Mouse (Mus musculus) lung, adult 18-20 months (tissue): ENCODE results near the gene Por.

ENCODE experiments used
- DNase-seq, 2 experiments: peaks; one replicate each; pipeline ENCODE4 v3.0.0; 2022; ENCODE audit warnings: mixed read lengths in 2 of 2

The Por gene

DNA sequence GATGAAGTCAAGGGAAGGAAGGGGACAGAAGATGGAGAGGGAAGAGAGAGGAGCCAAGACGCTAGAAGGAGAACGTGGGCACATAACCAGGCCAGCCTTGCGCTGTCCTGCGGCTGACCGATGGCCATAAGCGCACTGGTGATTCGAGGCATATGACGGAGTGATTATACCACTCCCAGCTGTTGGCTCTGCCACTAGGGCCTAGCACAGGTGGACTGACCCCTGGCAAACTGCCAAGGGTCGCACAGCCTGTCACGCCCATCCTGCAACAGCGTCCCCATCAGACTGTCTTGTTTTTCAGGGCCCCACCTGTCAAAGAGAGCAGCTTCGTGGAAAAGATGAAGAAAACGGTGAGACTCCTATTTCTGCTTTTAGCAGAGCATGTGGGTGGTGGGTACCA lies 58.5 kb downstream of the Por start:
- no peak for DNase-seq

- DNase-seq: no peak
Measured at GRCm38 (mm10) chr5:135729351-135729750, 59.5 kb downstream of the Por start.

DNA sequence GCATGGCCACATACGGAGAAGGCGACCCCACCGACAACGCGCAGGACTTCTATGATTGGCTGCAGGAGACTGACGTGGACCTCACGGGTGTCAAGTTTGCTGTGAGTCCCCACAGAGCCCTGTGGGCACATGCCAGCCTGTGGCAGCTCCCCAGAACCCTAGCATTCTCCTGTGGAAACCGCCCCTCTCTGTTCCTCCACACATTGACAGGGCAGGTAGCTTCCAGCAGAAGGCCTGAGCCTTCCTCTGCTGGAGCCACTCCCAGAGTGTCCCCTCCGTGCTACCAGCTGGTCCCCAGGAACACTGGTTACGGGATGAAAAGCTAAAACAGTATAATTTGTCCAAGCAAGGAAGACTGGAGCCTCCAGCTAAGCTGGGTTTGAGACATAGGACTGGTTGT lies 60.4 kb downstream of the Por start:
- no peak for DNase-seq

DNA sequence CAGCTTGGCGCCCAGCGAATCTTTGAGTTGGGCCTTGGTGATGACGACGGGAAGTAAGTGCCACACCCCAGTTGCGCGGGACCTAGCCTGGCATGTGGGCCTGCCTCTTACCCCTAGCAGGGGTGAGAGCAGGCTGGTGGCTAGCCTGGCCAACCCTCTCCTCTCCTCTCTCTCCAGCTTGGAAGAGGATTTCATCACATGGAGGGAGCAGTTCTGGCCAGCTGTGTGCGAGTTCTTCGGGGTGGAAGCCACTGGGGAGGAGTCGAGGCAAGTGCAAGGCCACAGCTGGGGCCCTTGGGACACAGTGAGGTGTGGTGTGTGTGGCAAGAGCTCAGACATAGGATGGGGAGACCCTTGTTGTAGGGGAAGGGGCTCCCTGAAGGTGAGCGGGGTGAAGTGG lies 61.1 kb downstream of the Por start:
- no peak for DNase-seq

- DNase-seq: no peak
Measured at GRCm38 (mm10) chr5:135731322-135731721, 61.5 kb downstream of the Por start.

- no peak for DNase-seq
Measured at GRCm38 (mm10) chr5:135733071-135733470, 63.2 kb downstream of the Por start.

DNA sequence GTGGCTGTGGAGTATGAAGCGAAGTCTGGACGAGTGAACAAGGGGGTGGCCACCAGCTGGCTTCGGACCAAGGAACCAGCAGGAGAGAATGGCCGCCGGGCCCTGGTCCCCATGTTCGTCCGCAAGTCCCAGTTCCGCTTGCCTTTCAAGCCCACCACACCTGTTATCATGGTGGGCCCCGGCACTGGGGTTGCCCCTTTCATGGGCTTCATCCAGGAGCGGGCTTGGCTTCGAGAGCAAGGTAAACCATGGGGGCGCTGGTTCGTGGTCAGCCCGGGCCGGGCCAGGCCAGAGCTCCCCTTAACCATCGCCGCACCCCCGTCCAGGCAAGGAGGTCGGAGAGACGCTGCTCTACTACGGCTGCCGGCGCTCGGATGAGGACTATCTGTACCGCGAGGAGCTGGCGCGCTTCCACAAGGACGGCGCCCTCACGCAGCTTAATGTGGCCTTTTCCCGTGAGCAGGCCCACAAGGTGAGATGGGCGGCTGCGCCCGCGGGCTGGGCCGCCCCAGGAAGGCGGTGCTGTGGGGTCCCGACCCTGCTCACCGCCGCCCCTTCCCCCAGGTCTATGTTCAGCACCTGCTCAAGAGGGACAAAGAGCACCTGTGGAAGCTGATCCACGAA lies 64.3 kb downstream of the Por start:
- no peak for DNase-seq

GRCm38 (mm10) chr5:135735741-135736140 lies 65.9 kb downstream of the Por start:
- DNase-seq: no peak

- no peak for DNase-seq
Measured at GRCm38 (mm10) chr5:135736544-135736943, 66.7 kb downstream of the Por start.

DNA sequence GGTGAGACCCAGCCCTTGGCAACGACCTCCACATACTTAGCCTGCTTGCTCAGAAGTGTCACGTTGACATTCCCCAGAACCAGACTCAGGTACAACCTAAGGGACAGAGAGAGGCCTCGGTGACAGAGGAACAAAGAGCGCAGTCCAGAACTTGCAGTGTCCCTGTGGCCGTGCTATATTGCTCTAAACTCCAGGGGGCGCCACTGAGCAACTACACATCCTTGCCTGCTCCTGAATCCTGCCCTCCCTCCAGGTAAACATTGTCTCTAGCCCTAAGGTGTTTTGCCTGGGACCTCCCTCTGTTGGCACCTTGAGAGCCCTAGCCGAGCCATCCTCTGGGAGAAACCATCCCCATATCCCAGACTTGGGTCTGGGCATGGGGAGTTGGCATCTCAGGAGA lies 67.3 kb downstream of the Por start:
- no peak for DNase-seq

DNA sequence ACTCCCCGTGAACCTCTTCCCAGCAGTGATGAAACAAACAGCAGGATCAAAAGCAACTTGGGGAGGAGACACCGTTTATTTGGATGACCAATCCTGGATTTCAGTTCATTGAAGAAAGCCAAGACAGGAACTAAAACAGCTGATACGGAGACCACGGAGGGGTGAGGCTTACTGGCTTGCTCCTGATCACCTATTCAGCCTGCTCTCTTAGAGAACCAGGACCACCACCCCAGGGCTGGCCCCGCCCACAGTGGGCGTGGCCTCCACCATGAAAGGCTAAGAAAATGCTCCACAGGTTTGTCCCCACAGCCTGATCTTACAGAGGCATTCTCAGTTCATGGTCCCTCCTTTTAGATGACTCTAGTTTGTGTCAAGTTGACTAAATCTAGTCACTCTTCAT lies 68.4 kb downstream of the Por start:
- DNase-seq: no peak

DNA sequence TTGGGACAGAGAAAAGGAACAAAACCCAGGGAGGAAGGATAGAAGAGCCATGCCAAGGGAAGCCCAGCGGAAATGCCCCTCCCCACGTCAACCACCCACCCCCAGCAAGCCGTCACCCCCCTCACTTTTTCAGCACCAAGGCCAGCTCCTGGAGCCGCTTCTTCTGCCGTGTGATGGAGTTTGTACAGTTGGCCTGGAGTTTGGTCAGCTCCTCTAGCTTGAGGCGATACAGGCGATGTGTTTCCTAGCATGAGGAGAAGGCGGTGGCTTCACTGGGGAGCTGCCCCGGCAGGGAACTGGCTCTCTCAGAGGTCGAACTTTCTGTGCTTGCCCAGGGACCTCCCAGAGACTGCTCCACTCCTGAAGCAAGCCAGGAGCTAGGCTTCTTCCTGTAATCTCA lies 72.3 kb downstream of the Por start:
- no peak for DNase-seq

DNA sequence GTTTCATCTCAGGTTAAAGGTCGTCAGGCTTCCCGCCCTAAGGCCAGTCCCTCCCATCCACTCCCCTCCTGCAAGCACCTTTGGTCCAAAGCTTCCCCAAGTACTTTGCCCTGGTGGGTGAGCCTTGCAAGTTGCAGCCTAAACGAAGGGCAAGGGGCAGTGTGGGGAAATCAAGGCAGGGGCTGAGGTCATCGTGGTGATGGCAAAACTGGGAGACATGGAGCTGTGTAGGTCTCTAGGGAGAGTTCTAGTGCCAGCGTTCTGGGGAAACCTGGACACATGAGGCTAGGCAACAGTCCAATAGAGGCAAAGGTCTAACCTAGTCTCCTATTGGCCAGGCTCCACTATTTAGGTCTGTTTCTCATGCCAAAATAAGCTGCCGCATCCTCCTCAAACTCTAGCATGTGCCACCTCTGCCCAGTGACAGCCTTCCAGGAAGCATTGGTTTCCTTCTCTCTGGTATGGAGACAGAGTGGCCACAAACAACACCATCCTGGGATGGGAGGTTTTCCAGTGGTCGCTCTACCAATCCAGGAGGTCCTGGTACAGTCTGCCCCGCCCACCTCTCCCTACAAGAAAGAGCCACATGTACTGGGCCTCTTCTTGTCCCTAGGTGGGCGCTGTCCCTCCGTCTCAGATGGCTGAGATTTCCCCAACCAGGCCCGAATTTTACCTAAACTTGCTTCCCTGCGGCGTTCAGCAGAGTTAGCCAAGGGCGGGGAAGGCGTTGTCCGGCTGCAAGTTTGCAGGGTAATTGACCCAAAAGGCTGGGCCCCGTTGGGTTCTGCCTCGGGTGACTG lies 73.3 kb downstream of the Por start:
- DNase-seq: peak in 1 of 2 experiments; percentile 54

GRCm38 (mm10) chr5:135743741-135744609 lies 74.1 kb downstream of the Por start, which contains the start of gene Tmem120a:
TSS of gene Tmem120a (minus strand) at chr5:135744448.
- DNase-seq: peak; percentile 97 to 98

DNA sequence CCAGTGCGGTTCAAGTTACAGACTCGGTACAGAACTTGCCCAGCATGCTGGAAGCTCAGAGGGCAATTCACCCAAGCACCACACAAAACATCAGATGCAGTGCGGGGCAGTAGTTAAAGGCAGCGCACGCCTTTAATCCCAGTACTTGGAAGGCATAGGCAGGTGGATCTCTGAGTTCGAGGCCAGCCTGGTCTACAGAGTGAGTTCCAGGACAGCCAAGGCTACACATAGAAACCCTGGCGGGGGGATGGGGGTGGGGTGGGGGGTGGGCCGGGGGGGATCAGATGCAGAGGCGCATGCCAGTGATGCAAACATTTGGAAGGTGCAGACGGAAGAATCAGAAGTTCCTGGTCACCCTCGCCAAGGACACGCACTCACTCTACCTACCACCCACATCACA lies 74.9 kb downstream of the Por start:
- DNase-seq: no peak

DNA sequence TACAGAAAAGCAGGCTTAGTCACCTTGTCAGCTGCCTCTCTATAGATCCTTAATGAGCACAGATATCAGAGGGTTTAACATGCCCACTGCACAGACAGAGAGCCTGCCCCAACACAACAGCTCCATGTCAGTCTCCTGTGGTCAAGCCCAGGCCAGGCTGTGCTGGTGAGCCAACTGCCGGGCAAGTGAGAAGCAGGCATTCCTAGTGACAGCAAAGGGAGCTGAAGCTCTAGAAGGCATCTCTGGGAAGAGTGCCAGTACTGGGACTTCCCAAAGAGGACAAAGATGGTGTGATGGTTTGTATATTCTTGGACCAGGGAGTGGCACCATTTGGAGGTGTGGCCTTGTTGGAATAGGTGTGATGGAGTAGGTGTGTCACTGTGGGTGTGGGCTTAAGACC lies 81.2 kb downstream of the Por start:
- no peak for DNase-seq

GRCm38 (mm10) chr5:135751595-135751994 lies 81.8 kb downstream of the Por start:
- DNase-seq: no peak

GRCm38 (mm10) chr5:135761881-135762280 lies 92.0 kb downstream of the Por start:
- peak in 1 of 2 experiments; percentile 28 for DNase-seq

DNA sequence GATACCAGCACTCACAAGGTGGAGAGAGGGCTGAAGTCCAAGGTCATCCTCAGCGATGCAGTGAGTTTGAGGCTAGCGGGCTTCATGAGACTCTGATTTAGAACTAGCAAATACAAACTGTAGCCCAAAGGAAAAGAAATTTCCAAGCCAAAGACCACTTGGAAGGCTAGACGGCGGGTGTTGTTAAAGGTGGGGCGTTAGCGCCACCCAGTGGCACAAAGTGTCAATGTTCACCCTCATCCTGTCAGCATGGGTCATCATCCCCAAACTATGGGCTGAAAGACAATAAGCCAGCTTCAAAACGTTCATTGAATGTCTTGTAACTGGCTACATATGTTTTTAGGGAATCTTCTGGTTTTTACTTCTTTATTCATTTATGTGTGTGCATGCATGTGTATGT lies 93.7 kb downstream of the Por start:
- peak; percentile 61 to 62 for DNase-seq

DNA sequence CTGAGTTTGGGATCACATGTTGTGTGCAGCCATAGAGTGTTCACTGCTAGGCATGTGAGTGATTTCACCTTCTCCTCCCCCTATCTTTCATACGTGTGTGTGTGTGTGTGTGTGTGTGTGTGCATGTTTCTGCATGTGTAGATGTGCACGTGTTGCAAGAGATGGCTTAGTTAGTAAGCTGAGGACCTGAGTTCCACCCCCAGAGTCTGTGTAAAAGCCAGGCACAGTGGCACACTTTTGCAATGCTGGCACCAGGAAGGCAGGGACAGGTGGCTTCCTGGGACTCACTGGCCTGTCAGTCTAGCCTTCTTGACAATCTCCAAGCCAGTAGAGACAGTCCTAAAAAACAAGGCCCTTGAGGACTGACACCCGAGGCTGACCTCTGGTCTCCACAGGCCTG lies 95.1 kb downstream of the Por start:
- no peak for DNase-seq

- DNase-seq: peak; percentile 14 to 25
Measured at GRCm38 (mm10) chr5:135772519-135772918, 102.7 kb downstream of the Por start.

- DNase-seq: no peak
Measured at GRCm38 (mm10) chr5:135776546-135776945, 106.7 kb downstream of the Por start.

DNA sequence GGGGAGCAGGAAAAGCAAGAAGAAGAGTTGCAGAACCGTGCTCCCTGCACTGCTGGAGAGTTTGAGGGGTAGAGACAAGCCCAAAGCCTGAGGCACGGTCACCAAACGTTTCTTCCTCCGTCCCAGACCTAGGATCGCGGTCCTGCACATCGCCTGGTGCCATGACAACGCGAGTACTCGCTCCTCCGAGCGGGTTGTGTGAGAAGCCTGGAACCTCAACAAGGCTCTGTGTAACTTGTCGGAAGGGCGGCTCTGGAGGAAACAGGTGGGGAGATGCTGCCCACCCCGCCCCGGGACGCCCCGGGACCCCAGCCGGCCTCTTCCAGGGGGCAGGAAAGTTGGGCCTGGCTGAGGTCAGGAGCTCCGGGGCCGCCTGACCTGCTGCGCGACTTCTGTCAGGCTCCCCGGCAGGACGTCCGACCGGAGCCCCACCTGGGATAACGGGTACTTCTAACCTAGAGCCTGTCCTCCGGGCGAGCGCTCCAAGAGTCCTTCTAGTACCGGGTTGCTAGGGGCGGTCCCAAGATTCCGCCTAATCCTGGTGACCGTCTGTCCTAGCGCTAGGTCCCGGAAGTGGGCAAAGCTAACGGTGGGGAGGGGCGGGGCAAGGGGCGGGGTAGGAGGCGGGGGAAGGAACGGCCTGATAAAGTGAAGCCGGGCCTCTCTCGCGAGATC lies 108.1 kb downstream of the Por start, which contains the start of gene Styxl1:
Gene Styxl1, minus strand, starts transcription at position 590 of the 675 bp plus-strand sequence.
- no peak for DNase-seq
